Mouse (Mus musculus) embryonic fibroblast, embryonic 13.5 days (primary cell): Measurements from ENCODE around the gene Enpp7.

Source experiments
- CTCF ChIP-seq: IDR thresholded peaks from 2 replicates; pipeline ENCODE4 v1.5.1; 2011; ENCODE audit warnings: mild to moderate bottlenecking, control low read depth, low read length, moderate library complexity, borderline replicate concordance; ENCODE audit not compliant: insufficient read depth
- POLR2A ChIP-seq: IDR thresholded peaks from 2 replicates; pipeline ENCODE4 v1.6.1; 2011; ENCODE audit warnings: low read depth, mild to moderate bottlenecking, control low read depth, low read length, moderate library complexity

DNA sequence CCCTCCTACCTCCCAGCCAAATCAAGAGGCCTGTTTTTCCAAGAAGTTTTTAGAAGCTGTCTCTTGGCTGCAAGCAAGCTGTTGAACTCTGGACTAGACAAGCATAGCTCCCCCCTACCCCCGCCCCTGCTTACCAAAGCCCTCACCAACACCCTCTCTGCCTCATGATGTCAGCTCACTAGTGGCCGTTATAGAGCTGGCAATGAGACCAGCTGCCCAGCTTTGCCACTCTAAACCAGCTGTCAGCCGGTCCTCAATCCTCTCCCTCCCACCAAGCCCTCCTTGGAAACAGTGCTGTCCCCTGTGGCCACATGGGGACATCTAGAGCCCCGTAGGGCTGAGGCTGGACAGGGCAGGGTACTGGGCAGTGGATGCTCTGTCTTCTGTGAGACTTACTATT, 7.5 kb downstream of the Enpp7 start:
- TF ChIP-seq CTCF (no peak), POLR2A (no peak)
